Comparison of ENCODE assay signal across 18 mouse cellular contexts in the genomic region with DNA sequence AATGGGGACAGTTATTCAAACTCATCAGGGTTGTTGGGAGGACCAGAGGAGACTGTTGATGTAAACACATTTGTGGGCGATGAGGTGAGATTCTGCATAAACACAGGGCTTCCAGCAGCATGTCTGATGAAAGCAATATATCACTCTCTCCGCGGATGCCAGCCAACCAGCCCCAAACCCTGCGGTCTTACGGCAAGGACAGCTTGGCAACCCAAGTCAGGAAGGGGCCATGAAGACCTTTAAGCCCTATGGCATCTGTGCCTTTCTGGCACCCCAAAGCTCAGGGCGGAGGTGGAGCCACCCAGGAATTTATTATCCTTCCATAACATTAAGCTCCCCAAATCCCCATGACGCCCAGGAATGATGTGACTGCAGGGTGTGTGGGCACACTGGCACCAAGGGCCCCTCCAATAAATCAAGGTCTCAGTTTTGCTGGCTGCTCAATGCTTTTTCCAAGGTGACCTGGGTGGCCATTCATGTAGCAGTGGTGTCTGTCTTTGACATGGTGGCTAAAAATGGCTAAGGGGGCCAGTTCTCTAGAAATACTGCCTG. TPM values are rescaled to one million over a fixed set of nuclear protein-coding genes. Genes with fewer than 3 reads are reported as not detected.
DNase-seq lines count a peak whose midpoint lies in the region; TF ChIP-seq lines count a peak whose summit lies in the region.
"Had no signal": no experiment of that assay in that cellular context is flagged by ENCODE, and none has a peak within 500 bp of the region (broad histone marks: within the 10 kb centered on the region; RNA-seq: fewer than 3 reads in every experiment).

No protein-coding gene starts in this region.

- WGBS in cerebellum, adult 2 months = 87% methylated on average over 7 of the region's 7 CpGs
- WGBS in heart, embryonic 10.5 days = 85% methylated on average over 7 of the region's 7 CpGs
- WGBS in embryonic facial prominence, embryonic 10.5 days = 91% methylated on average over 7 of the region's 7 CpGs

- no peaks in the 10 kb centered on the region for H3K27me3 ChIP-seq in cerebellum, adult 2 months (ENCODE audit: control insufficient read depth, insufficient read depth, low read length)
- H3K27me3 ChIP-seq in heart, embryonic 10.5 days (ENCODE audit: insufficient read depth, poor library complexity, severe bottlenecking) = peaks cover 14% of the 10 kb centered on the region
- peaks cover 14% of the 10 kb centered on the region; the same call in 1 of the 2 replicates for H3K27me3 ChIP-seq in embryonic facial prominence, embryonic 10.5 days (replicated peaks; ENCODE audit: low read depth, poor library complexity, severe bottlenecking)
- H3K27me3 ChIP-seq: hindbrain, embryonic 12.5 days had no signal

- no peak overlapping the region for H3K27ac ChIP-seq in cerebellum, adult 2 months (ENCODE audit: insufficient read depth, low read length)
- H3K27ac ChIP-seq in heart, embryonic 10.5 days = 0 out of 2 replicates have a peak overlapping the region, but pooled peaks have one; percentile 3
- H3K27ac ChIP-seq in embryonic facial prominence, embryonic 10.5 days (replicated peaks) = peak overlapping the region; percentile 1
- H3K27ac ChIP-seq: forebrain, embryonic 12.5 days; hindbrain, embryonic 12.5 days had no signal

- peak; percentile 57 for DNase-seq in cerebellum, adult 9-11 months
- no peak for DNase-seq in cerebellum, adult 2 months
- no peak for DNase-seq in heart, embryonic 10.5 days (ENCODE audit: low spot score)
- no peak for DNase-seq in heart, postnatal 10 days
- DNase-seq in embryonic facial prominence, embryonic 10.5 days (ENCODE audit: low spot score) = no peak
- DNase-seq in kidney, adult 18-20 months = no peak
- DNase-seq: cerebellum, adult 18-20 months; cerebellum, postnatal 14 days; heart, postnatal 4 days; kidney, adult 9 months had no signal

- no peak for TF ChIP-seq POLR2A in cerebellum, adult 2 months (IDR thresholded peaks at IDR 0.05; ENCODE audit: borderline replicate concordance, insufficient read depth, low read length)

- no peak overlapping the region for H3K4me3 ChIP-seq in cerebellum, adult 2 months (replicated peaks; ENCODE audit: insufficient read depth, low read depth, low read length)
- H3K4me3 ChIP-seq in heart, embryonic 10.5 days = no peak overlapping the region
- no peak overlapping the region for H3K4me3 ChIP-seq in embryonic facial prominence, embryonic 10.5 days
- H3K4me3 ChIP-seq: embryonic facial prominence, embryonic 13.5 days; forebrain, embryonic 12.5 days; heart, embryonic 13.5 days; hindbrain, embryonic 12.5 days had no signal

- H3K4me1 ChIP-seq in cerebellum, adult 2 months (ENCODE audit: control insufficient read depth, insufficient read depth, low read length) = peaks cover 14% of the 10 kb centered on the region
- peaks cover 61% of the 10 kb centered on the region for H3K4me1 ChIP-seq in heart, embryonic 10.5 days
- peaks cover 55% of the 10 kb centered on the region for H3K4me1 ChIP-seq in embryonic facial prominence, embryonic 10.5 days

- H3K36me3 ChIP-seq in heart, embryonic 10.5 days = no peaks in the 10 kb centered on the region
- peaks cover 4% of the 10 kb centered on the region for H3K36me3 ChIP-seq in embryonic facial prominence, embryonic 10.5 days (replicated peaks)
- H3K36me3 ChIP-seq: embryonic facial prominence, embryonic 13.5 days; forebrain, embryonic 12.5 days; hindbrain, embryonic 12.5 days had no signal

- no peak for TF ChIP-seq CTCF in cerebellum, adult 2 months (IDR thresholded peaks at IDR 0.05; ENCODE audit: borderline replicate concordance, insufficient read depth, low read depth, low read length)

- H3K9me3 ChIP-seq in heart, embryonic 10.5 days = no peaks in the 10 kb centered on the region
- H3K9me3 ChIP-seq in embryonic facial prominence, embryonic 10.5 days = no peaks in the 10 kb centered on the region
- H3K9me3 ChIP-seq: embryonic facial prominence, embryonic 13.5 days; forebrain, embryonic 12.5 days; G1E; heart, embryonic 13.5 days; hindbrain, embryonic 12.5 days had no signal

- intact Hi-C loops in heart, postnatal 10 days (cut with DNase I) = loop anchor here (2.0 to 10.0 kb wide), 3 partner anchors 56 to 404 kb away; no protein-coding TSS in a partner anchor

RNA-seq across cellular contexts. Expression of a gene that starts 1.8 kb away (rescaled TPM):
- polyA plus RNA-seq in cerebellum, adult 2 months (2012; rRNA removed) = 320 and 325 TPM in 2 replicates
- 605 and 778 TPM in 2 replicates for polyA plus RNA-seq in heart, embryonic 10.5 days (2016; fragmentation: Nextera tagmentation; extraction: Ambion mirVana)
- total RNA-seq in heart, postnatal 10 days (2021) = 100 to 1,000 TPM; 725 to 746 TPM
- 432 and 438 TPM in 2 replicates for polyA plus RNA-seq in embryonic facial prominence, embryonic 10.5 days (2016; fragmentation: Nextera tagmentation; extraction: Ambion mirVana)

RNA-seq across cellular contexts. Expression of a gene that starts 27.5 kb away (rescaled TPM):
- 194 and 198 TPM in 2 replicates for polyA plus RNA-seq in cerebellum, adult 2 months (2012; rRNA removed)
- polyA plus RNA-seq in heart, embryonic 10.5 days (2016; fragmentation: Nextera tagmentation; extraction: Ambion mirVana) = 34.9 and 37.8 TPM in 2 replicates
- 10 to 100 TPM; 20.0 to 24.7 TPM for total RNA-seq in heart, postnatal 10 days (2021)
- 42.4 and 43.2 TPM in 2 replicates for polyA plus RNA-seq in embryonic facial prominence, embryonic 10.5 days (2016; fragmentation: Nextera tagmentation; extraction: Ambion mirVana)

RNA-seq across cellular contexts. Expression of a gene that starts 51.0 kb away (rescaled TPM):
- polyA plus RNA-seq in cerebellum, adult 2 months (2012; rRNA removed) = 3.1 and 3.4 TPM in 2 replicates
- 159 and 233 TPM in 2 replicates for polyA plus RNA-seq in heart, embryonic 10.5 days (2016; fragmentation: Nextera tagmentation; extraction: Ambion mirVana)
- total RNA-seq in heart, postnatal 10 days (2021) = 10 to 100 TPM; 47.6 to 53.7 TPM
- polyA plus RNA-seq in embryonic facial prominence, embryonic 10.5 days (2016; fragmentation: Nextera tagmentation; extraction: Ambion mirVana) = 399 and 480 TPM in 2 replicates
- total RNA-seq: G1E; granulocyte monocyte progenitor cell, adult 5-6 weeks had no signal
- polyA plus RNA-seq: activated CD4-positive, CD25-positive, alpha-beta regulatory T cell, adult 4 months; G1E; inflammation-experienced regulatory T-cells, adult 6 months had no signal

RNA-seq across cellular contexts. Expression of a gene that starts 53.1 kb away (rescaled TPM):
- polyA plus RNA-seq in cerebellum, adult 2 months (2012; rRNA removed) = 22.2 and 25.2 TPM in 2 replicates
- polyA plus RNA-seq in heart, embryonic 10.5 days (2016; fragmentation: Nextera tagmentation; extraction: Ambion mirVana) = 2.9 and 6.3 TPM in 2 replicates
- total RNA-seq in heart, postnatal 10 days (2021) = 1 to 10 TPM in 1 of 2 experiments, under 1 TPM in 1; 0.65 to 1.1 TPM
- polyA plus RNA-seq in embryonic facial prominence, embryonic 10.5 days (2016; fragmentation: Nextera tagmentation; extraction: Ambion mirVana) = 0.97 and 1.6 TPM in 2 replicates

Comparison
In these comparisons a context has a peak if more than half of its experiments do, and no peak if none do; other contexts are left out.
1. RNA of a gene that starts 51.0 kb away (polyA plus RNA-seq): 399 to 480 TPM in embryonic facial prominence, embryonic 10.5 days and 159 to 233 TPM in heart, embryonic 10.5 days; 3.1 to 3.4 TPM in cerebellum, adult 2 months; every median in the first group is over 10 times any median in the second.